Mouse (Mus musculus) intestine, postnatal 0 days (tissue): Measurements from ENCODE around the gene Gdi1. TPM values are rescaled to one million over a fixed set of nuclear protein-coding genes. Genes with fewer than 3 reads are reported as not detected.

ENCODE experiments used
- ATAC-seq: fragments of 200-750 bp; cut with Nextera tagmentation; 2 replicates; pipeline ENCODE4 v1.8.0; 2017; ENCODE audit warnings: mild to moderate bottlenecking, moderate TSS enrichment, moderate library complexity
- H3K27ac ChIP-seq: fragments of 300-500 bp; sonication (generic); 2 replicates; pipeline ENCODE4 v1.5.1; 2014; ENCODE audit warnings: mild to moderate bottlenecking, low read depth, low read length, moderate library complexity
- H3K27me3 ChIP-seq: fragments of 300-500 bp; sonication (generic); replicated peaks from 2 replicates; pipeline ENCODE4 v1.6.1; 2014; ENCODE audit warnings: low read length, mixed read lengths; ENCODE audit not compliant: control insufficient read depth, insufficient read depth
- H3K36me3 ChIP-seq: fragments of 300-500 bp; sonication (generic); 2 replicates; pipeline ENCODE4 v1.6.1; 2014; ENCODE audit warnings: mild to moderate bottlenecking, moderate library complexity; ENCODE audit not compliant: control insufficient read depth, insufficient read depth
- H3K4me1 ChIP-seq: fragments of 300-500 bp; sonication (generic); replicated peaks from 2 replicates; pipeline ENCODE4 v1.6.1; 2014; ENCODE audit warnings: antibody characterized with exemption, low read length, mixed read lengths; ENCODE audit not compliant: control insufficient read depth, insufficient read depth
- H3K4me2 ChIP-seq: fragments of 300-500 bp; sonication (generic); replicated peaks from 2 replicates; pipeline ENCODE4 v1.6.1; 2014; ENCODE audit warnings: low read depth, mild to moderate bottlenecking, moderate library complexity
- H3K4me3 ChIP-seq: fragments of 300-500 bp; sonication (generic); 2 replicates; pipeline ENCODE4 v1.5.1; 2014; ENCODE audit warnings: low read depth, low read length
- H3K9ac ChIP-seq: fragments of 300-500 bp; sonication (generic); 2 replicates; pipeline ENCODE4 v1.6.1; 2014; ENCODE audit warnings: mild to moderate bottlenecking, low read depth, low read length
- H3K9me3 ChIP-seq: fragments of 300-500 bp; sonication (generic); 2 replicates; pipeline ENCODE4 v1.6.1; 2016; ENCODE audit warnings: mixed run types; ENCODE audit not compliant: control insufficient read depth
- CTCF ChIP-seq: sonication (generic); IDR thresholded peaks from 2 replicates; pipeline ENCODE4 v1.5.1; 2016; ENCODE audit warnings: low read depth, mild to moderate bottlenecking, control low read depth, antibody characterized with exemption, moderate library complexity
- WGBS: fragments of 180-500 bp; shearing (Covaris S2); extraction: QIAGEN DNeasy Blood & Tissue Kit; methylation state at CpG from one replicate; pipeline ENCODE4 v1.1.7; 2014; 5-methylcytosine and 5-hydroxymethylcytosine counted together
- polyA plus RNA-seq: library from polyadenylated mRNA; unstranded; fragments of >200 nt; fragmentation: Nextera tagmentation; extraction: Ambion mirVana; gene quantifications from 2 replicates; pipeline ENCODE4 v1.2.1, GENCODE M21; 2015

Gdi1 gene
- polyA plus RNA-seq, 1 experiment from 2014 or later, result 63.9 TPM

GRCm38 (mm10) chrX:74283092-74283437 lies 21.7 kb upstream of the Gdi1 start:
- Histone ChIP-seq H3K27me3 (no peaks in the 10 kb centered on the region), H3K36me3 (no peaks in the 10 kb centered on the region), H3K4me3 (peak overlapping the region; percentile 51), H3K9me3 (no peaks in the 10 kb centered on the region), H3K4me1 (no peaks in the 10 kb centered on the region), H3K27ac (peak overlapping the region; percentile 86), H3K9ac (peak overlapping the region; percentile 65), H3K4me2 (peak overlapping the region; percentile 70)
- no peak for TF ChIP-seq CTCF
- WGBS, result 32% methylated on average over 5 of the region's 5 CpGs
- ATAC-seq, result peak; percentile 16; the same call in 1 of the 2 replicates

GRCm38 (mm10) chrX:74293431-74293830 lies 11.4 kb upstream of the Gdi1 start:
- Histone ChIP-seq H3K27me3 (no peaks in the 10 kb centered on the region), H3K9me3 (no peaks in the 10 kb centered on the region), H3K9ac (no peak overlapping the region), H3K4me1 (no peaks in the 10 kb centered on the region), H3K36me3 (0 out of 2 replicates have a peak, but pooled peaks cover 5% of the 10 kb centered on the region), H3K27ac (no peak overlapping the region), H3K4me2 (no peak overlapping the region), H3K4me3 (no peak overlapping the region)
- no peak for TF ChIP-seq CTCF
- no peak for ATAC-seq
- WGBS, result 64% methylated on average over 4 of the region's 4 CpGs

GRCm38 (mm10) chrX:74296538-74297448 lies 8.0 kb upstream of the Gdi1 start, which contains the start of gene Atp6ap1:
Gene Atp6ap1 (plus strand): TSS chrX:74297097.
- Histone ChIP-seq H3K4me3 (peak within 1 kb of the TSS; percentile 63), H3K9ac (peak within 1 kb of the TSS; percentile 68), H3K4me2 (peak within 1 kb of the TSS; percentile 64), H3K4me1 (no peaks in the 10 kb centered on the region), H3K9me3 (no peaks in the 10 kb centered on the region), H3K27ac (peak within 1 kb of the TSS; percentile 50; the same call in 1 of the 2 replicates), H3K36me3 (0 out of 2 replicates have a peak, but pooled peaks cover 7% of the 10 kb centered on the region), H3K27me3 (no peaks in the 10 kb centered on the region)
- peak; percentile 98 for ATAC-seq
- 13% methylated on average over 37 of the region's 37 CpGs for WGBS
- TF ChIP-seq CTCF, result no peak

- no peaks in the 10 kb centered on the region for H3K9me3 ChIP-seq
- H3K27ac ChIP-seq, result no peak overlapping the region
- H3K36me3 ChIP-seq, result 0 out of 2 replicates have a peak, but pooled peaks cover 7% of the 10 kb centered on the region
- no peak overlapping the region for H3K4me2 ChIP-seq
- H3K4me3 ChIP-seq, result no peak overlapping the region
- H3K4me1 ChIP-seq, result no peaks in the 10 kb centered on the region
- WGBS, result 79% methylated on average over 1 of the region's 1 CpGs
- H3K9ac ChIP-seq, result no peak overlapping the region
- no peak for TF ChIP-seq CTCF
- no peaks in the 10 kb centered on the region for H3K27me3 ChIP-seq
- ATAC-seq, result no peak
Observed at GRCm38 (mm10) chrX:74298348-74298747, 6.5 kb upstream of the Gdi1 start.

- H3K9ac ChIP-seq, result no peak overlapping the region
- 81% methylated on average over 3 of the region's 3 CpGs for WGBS
- H3K4me2 ChIP-seq, result no peak overlapping the region
- no peaks in the 10 kb centered on the region for H3K4me1 ChIP-seq
- H3K36me3 ChIP-seq, result 0 out of 2 replicates have a peak, but pooled peaks cover 7% of the 10 kb centered on the region
- no peaks in the 10 kb centered on the region for H3K27me3 ChIP-seq
- no peaks in the 10 kb centered on the region for H3K9me3 ChIP-seq
- no peak for TF ChIP-seq CTCF
- no peak overlapping the region for H3K27ac ChIP-seq
- ATAC-seq, result no peak
- H3K4me3 ChIP-seq, result no peak overlapping the region
Observed at GRCm38 (mm10) chrX:74299721-74300120, 5.1 kb upstream of the Gdi1 start.
